10 mouse cellular contexts compared by ENCODE assay signal in the genomic region with DNA sequence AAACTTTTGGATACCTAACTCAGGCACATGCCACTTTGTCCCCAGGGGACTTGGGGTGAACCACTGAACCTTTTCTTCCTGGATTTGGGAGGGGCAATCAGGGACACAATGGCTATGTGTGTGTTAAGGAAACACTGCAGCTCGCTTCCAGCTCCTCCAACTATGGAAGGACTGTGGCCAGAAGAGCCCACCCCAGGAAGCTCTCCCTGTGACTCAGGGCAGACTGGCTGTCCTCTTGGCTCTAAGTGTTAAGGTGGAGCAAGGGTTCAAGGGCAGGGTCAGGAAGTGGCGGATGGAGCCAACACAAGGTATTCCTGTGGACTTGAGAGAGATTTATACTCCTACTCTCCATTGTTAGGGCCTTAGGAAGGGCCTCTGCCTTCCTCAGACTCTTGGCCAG.
A peak's percentile ranks its signal among the peaks of the same experiment; 100 is the strongest.
DNase-seq lines count a peak whose midpoint lies in the region; ATAC-seq lines count a peak whose summit lies in the region.
"Had no signal": no experiment of that assay in that cellular context is flagged by ENCODE, and none has a peak within 500 bp of the region (broad histone marks: within the 10 kb centered on the region; RNA-seq: fewer than 3 reads in every experiment).

No protein-coding gene starts in this region.

- 35% methylated on average over 2 of the region's 2 CpGs for WGBS in kidney, embryonic 16.5 days

- peak; percentile 57 for DNase-seq in kidney, adult 18-20 months
- DNase-seq in adrenal gland, postnatal 25 days: peak; percentile 39
- peak; percentile 47 to 55 for DNase-seq in heart, postnatal 36 days
- peak; percentile 15 for DNase-seq in lung, postnatal 36 days
- no peak for DNase-seq in spleen, postnatal 10 days (ENCODE audit: low spot score in 2 of 2)
- DNase-seq in B cell, adult 2 months: no peak
- DNase-seq: right cerebral cortex, postnatal 4 days; thymus, postnatal 36 days had no signal

- H3K4me2 ChIP-seq in kidney, embryonic 16.5 days (replicated peaks; ENCODE audit: low read depth, low read length): no peak overlapping the region

- intact Hi-C loops in heart, postnatal 36 days (cut with DNase I): loop anchor here (5.0 kb wide), 1 partner anchor 268 kb away; no protein-coding TSS in a partner anchor

- no peak overlapping the region for H3K9ac ChIP-seq in kidney, embryonic 16.5 days (replicated peaks; ENCODE audit: low read length)
- H3K9ac ChIP-seq: liver, embryonic 14.5 days had no signal

- no peaks in the 10 kb centered on the region for H3K36me3 ChIP-seq in kidney, embryonic 16.5 days (ENCODE audit: insufficient read depth, low read length)

- H3K9me3 ChIP-seq in kidney, embryonic 16.5 days (ENCODE audit: low read length): no peaks in the 10 kb centered on the region

- H3K27ac ChIP-seq in kidney, embryonic 16.5 days (ENCODE audit: low read length): no peak overlapping the region; the same call in 1 of the 2 replicates
- H3K27ac ChIP-seq: liver, embryonic 14.5 days had no signal

- H3K4me1 ChIP-seq in kidney, embryonic 16.5 days (ENCODE audit: insufficient read depth, low read length): 0 out of 2 replicates have a peak, but pooled peaks cover 4% of the 10 kb centered on the region

- ATAC-seq in kidney, embryonic 16.5 days (ENCODE audit: low FRiP score, low TSS enrichment): no peak

- H3K4me3 ChIP-seq in kidney, embryonic 16.5 days (ENCODE audit: low read length): no peak overlapping the region

- no peaks in the 10 kb centered on the region for H3K27me3 ChIP-seq in kidney, embryonic 16.5 days (ENCODE audit: insufficient read depth, low read length)

Comparison
In these comparisons a context has a peak if more than half of its experiments do, and no peak if none do; other contexts are left out.
1. DNase-seq: peak in kidney, adult 18-20 months (single experiment), adrenal gland, postnatal 25 days (single experiment), heart, postnatal 36 days (2 of 2) and lung, postnatal 36 days (single experiment); none in spleen, postnatal 10 days (0 of 2) and B cell, adult 2 months (0 of 2).